Mouse (Mus musculus) thymus, adult 2 months (tissue): ENCODE data around the gene Bcl11a.

Experiments used
- CTCF ChIP-seq: fragments of 200-500 bp; IDR thresholded peaks from 2 replicates; pipeline ENCODE4 v1.5.1; 2012; ENCODE audit warnings: mild to moderate bottlenecking, control low read depth, low read length, moderate library complexity, borderline replicate concordance; ENCODE audit not compliant: control insufficient read depth, poor library complexity, insufficient read depth; ENCODE audit errors: extremely low read depth
- POLR2A ChIP-seq: fragments of 200-500 bp; IDR thresholded peaks from 2 replicates; pipeline ENCODE4 v1.6.1; 2012; ENCODE audit warnings: mild to moderate bottlenecking, low read length, control low read depth, moderate library complexity; ENCODE audit not compliant: control insufficient read depth, poor library complexity, insufficient read depth; ENCODE audit errors: extremely low read depth

GRCm38 (mm10) chr11:24214509-24215134 lies 136.8 kb downstream of the Bcl11a start:
- TF ChIP-seq POLR2A (no peak), CTCF (no peak)
